Mouse (Mus musculus): ENCODE data around the gene Fkbp5.

Fkbp5 gene

GRCm38 (mm10) chr17:28523355-28524008, 6.2 kb upstream of the Fkbp5 start:
- DNase-seq: no peak

DNA sequence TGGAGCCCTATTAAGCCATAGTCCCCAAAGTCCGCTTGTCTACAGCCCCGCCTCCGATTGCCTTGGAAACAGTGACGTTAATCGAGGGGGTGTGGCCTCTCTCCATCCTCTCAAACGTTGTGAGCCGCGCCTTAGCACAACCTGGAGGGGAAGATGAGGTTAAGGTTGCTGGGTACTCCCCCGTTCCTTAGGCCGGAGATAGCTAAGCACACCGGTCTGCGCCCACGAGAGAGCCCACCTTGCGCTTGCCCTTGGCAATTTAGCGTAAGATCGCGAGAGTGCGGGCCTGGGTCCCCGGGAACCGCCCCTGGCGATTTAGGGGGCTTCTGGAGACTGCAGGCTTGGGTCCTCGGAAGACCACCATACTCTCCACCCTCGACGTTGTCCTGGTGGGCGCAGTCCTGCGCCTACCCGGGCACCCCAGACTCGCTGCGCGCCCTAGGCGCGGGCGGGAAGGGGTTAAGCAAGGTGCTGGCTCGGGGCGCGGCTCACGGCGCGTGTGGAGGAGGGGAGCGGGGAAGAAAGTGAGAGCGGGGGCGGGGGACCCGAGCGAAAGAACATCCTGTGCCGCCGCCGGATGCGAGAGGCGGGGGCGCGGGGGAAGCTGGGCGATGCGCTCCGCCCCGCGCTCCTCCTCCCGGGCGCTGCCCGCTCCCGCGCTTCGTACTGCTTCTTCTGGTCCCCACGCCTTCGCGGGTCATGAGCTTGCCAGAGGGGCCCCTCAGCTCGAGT, 5.5 kb upstream of the Fkbp5 start:
- peak; percentile 98 to 99 for DNase-seq

DNA sequence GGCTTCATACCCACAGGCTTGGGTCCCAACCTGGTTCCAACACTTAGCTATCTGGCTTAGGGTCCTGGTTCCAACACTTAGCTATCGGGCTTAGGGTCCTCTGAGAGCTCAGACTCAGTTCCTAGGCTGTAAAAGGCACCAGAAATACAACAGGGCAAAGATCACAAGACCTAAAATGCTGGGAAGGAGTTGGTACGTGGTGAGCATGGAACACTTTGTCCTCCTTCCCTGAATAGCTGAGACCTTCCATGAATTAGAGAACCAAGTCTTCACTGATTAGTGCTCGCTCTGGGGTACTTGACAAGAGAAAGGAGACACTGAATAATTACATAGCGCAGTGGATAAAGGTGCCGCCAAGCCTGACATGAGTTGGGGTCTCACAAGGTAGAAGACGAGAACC, 4.6 kb upstream of the Fkbp5 start:
- no peak for DNase-seq

DNA sequence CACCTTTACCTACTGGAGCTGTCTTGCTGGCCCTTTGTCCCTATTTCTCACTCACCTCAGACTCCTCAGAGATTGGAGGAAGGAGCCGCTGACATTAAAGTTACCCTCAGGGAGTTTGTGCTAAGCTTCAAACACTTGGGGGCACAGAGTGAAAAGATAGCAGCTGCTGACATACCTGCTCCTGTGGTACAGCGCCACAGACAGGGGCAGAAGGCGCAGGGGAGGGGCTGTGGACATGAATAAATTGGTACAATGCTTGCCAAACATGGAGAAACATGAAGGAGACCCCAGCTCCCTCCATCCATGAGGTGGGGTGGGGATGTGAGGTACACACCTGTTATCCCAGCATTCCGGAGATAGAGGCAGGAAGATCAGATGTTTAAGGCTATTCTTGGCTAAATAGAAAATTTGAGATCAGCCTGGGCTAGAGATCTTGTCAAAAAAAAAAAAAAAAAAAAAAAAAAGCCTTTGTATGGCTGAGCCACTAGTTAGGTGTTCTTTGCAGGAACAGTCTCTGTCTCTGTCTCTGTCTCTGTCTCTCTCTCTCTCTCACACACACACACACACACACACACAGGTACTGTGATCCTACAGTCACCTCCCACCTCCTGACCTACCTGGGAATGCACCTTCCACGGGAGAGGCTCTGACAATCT, 3.9 kb upstream of the Fkbp5 start:
- DNase-seq: no peak

- no peak for DNase-seq
Measured at GRCm38 (mm10) chr17:28520561-28520960, 3.2 kb upstream of the Fkbp5 start.

DNA sequence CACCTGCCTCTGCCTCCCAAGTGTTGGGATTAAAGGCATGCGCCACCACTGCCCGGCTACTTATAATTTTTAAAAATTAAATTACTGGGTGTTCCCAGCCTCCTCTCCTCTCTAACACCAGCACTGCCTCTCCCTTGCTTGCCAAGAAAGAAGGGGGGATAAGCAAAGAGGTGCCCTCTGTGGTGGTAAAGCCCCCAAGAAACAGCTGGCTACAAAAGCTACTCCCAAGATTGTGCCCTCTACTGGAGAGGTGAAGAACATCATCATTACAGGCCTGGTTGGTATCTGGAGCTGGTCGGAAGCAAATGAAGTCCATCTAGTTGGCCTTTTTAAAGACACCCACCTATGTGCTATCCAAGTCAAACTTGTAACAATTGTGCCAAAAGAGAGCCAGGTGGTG, 2.5 kb upstream of the Fkbp5 start:
- no peak for DNase-seq

GRCm38 (mm10) chr17:28518615-28519071, 1.3 kb upstream of the Fkbp5 start:
- DNase-seq: peak; percentile 63 to 81

GRCm38 (mm10) chr17:28517956-28518614, 758 bp upstream of the Fkbp5 start:
- DNase-seq: peak; percentile 94 to 96

DNA sequence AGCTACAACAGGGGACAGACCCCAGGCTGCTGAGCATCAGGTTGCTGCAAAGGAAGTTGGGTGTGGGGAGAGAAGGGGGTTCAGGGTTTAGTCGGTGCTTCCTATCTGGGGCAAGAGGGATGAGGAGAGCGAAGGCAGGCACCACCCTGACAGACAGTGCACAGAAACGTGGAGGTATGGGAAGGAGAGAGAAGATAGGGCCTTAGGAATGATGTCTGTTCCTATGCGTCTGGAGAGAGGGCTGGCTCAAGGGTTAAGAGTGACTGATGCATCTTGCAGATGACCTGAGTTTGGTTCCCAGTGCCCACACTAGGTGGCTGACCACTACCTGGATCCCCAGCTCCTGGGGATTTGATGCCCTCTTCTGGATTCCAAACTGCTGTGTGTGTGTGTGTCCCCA, 446 bp downstream of the Fkbp5 start:
- DNase-seq: no peak

DNA sequence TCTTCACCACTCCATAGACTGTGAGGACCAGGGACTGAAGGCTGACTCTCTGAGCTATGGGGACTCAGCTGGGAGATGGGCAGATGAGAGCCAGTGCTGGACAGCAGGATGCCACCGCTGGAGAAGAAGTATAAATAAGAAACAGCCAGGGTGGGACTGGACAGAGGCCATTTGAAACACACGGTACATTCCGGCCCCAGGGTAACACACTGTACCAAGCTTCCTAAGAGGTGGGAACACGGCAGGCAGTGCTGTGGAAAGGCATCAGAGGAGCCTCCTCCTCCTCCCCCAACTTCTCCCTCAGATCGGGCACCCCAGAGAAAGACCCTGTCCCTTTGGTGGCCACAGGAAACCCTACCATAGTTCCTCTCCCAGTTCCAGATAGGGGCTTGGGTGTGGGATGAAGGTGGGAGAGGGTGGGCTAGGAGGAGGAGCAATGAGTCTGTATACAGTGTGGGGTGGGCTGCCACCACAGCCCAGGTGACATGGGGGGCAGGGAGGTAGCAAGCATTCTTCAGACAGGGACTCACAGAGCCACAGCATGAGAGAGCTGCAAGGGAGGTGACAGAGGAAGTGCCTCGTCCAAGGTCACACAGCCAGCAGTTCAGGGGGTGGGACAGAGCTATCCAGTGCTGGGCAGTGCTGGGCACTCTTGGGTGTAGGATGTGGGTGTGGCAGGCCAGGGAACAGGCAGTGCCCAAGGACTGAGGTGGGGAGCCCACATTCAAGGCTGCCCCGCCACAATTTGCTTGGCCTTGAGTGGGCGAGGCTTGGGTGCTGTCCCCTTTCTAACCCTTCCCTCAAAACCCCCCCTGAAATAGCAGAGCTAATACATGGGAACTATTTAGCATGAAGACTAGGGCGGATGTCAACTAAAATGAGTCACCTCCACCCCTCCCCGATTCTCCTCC, 1.6 kb downstream of the Fkbp5 start:
- DNase-seq: peak; percentile 85 to 92

DNA sequence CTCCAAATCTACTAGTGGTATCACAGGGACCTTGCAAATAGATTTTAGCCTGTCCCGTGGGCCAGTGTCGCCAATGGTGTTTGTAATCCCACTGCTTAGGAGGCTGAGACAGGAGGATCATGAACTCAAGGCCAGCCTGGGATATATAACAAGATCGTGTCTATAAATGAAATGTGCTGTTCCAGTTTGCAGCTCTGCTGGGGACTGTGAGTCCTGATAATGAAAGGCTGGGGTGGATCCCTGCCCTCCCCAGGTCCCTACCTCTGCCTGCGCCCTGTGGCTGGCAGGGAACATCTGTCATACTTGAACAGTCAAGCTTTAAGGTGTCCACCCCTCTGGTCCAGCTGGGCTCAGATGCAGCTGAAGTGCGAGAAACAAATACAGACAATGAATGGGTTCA, 2.8 kb downstream of the Fkbp5 start:
- DNase-seq: no peak

DNA sequence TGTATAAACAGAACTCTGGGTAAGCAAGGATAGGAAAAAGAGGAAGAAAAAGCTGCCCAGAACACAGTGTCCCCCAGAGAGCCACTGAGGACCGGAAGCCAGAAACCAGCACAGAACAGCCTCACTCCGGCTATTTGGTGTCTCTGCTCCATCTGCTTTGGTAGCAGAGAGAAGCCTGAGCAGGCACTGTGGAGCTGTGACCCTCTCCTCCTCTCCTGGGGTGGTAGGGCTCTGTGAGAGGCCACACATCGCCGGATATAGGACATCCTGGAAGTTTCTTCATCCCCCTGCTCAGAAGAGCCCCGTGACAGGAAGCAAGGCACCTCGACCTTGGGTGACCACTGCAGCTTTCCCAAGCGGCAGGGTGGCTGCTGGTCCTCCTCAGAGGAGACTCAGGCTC, 3.5 kb downstream of the Fkbp5 start:
- peak in 1 of 2 experiments; percentile 48 for DNase-seq

GRCm38 (mm10) chr17:28513337-28513736, 4.0 kb downstream of the Fkbp5 start:
- DNase-seq: no peak

GRCm38 (mm10) chr17:28512696-28513095, 4.6 kb downstream of the Fkbp5 start:
- DNase-seq: peak; percentile 70 to 84

DNA sequence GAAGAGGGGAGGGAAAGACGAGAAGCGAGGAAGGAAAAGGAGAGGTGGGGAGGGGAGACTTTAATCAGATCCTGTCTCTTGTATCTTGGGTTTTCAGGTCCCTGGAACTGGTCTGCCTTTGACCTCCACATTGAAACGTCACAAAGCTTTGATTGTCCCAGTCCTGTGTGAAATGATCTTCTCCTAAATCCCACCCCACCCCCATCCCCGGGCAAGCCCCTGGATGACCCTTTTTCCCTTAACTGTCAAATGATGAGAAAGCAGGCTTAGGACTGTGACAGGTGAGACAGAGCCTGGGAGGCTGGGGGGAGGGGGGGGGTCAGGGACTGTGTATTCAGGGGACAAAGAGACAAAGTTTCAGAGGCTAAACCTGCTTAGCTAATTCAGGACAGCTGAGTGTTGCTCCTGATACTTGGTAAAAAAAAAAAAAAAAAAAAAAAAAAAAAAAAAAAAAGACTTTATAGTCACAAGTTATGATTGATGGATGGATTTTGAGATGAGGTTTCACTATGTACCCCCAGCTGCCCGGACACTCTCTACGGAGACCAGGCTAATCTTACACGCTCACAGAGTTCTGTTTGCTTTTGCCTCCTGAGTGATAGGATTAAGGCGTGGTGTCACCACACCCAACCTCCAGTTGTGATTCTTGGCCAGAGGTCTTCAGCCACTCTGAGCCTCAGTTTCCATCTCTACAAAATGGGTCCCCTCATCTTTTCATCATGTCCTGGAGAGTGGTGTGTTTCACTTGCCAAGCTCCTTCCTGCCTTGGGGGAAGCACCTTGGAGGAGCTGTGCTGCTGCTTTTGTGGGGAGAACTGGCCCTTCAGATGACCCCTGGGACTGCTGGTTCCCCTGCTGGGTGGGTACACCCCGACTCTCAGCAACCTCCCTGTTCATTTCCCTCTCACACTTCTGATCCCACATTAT, 5.4 kb downstream of the Fkbp5 start:
- DNase-seq: no peak

- peak; percentile 55 to 70 for DNase-seq
Measured at GRCm38 (mm10) chr17:28510445-28511342, 6.6 kb downstream of the Fkbp5 start.

GRCm38 (mm10) chr17:28507496-28507895, 9.8 kb downstream of the Fkbp5 start:
- no peak for DNase-seq

DNA sequence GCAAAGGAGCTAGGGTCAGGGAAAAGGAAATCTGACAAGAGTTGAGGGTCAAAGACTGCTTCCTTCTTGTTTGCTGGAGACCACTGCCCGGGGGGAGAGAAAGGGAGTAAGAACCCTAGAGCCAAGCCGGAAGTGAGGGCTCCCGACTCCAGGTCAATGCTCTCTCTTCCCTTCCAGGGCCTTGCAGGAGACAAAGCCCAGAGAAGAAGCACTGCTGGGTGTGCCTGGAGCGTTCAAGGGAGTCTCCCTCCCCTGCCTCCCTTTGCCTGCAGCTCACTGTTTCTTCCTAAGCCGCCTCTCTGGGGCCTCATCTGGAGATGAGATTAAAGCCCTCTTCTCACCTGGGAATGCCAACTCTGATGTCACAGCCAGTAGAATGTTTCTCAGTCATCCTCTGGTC, 10.4 kb downstream of the Fkbp5 start:
- no peak for DNase-seq

- no peak for DNase-seq
Measured at GRCm38 (mm10) chr17:28505591-28505990, 11.7 kb downstream of the Fkbp5 start.

- DNase-seq: no peak
Measured at GRCm38 (mm10) chr17:28504182-28504581, 13.1 kb downstream of the Fkbp5 start.
